Mouse (Mus musculus) right cerebral cortex, adult 2 months (tissue): ENCODE measurements at regions not wholly inside any gene's neighbourhood (a gene's known extent, or its start where the extent isn't known, plus 50 kb on each side); places are given as distances from the start of the nearest gene placed in this dataset.

ENCODE experiments used
- DNase-seq, 2 experiments: peaks; one replicate each; pipeline ENCODE4 v3.0.0; 2021 to 2022; ENCODE audit warnings: low spot score in 2 of 2

- no peak for DNase-seq
These were observed 50.8 kb upstream of the Haao start for GRCm38 (mm10) chr17:83898531-83898930.
